In the genomic region with DNA sequence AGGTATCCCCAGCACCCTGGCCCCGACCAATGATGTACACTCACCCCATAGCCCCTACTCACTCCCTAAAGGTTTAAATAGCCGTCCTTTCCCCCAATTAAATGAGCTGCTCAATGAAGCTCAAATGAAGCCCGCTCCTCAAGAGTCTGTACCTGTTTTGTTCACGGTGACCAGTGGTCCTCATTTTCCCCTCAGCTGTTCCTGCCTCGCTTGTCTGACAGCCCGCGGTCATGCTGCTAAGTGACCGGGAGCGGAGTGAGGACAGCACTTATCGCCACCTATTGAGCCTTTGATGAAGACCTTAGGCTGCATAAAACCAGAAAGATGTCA, we compare ENCODE assay signal across 32 mouse cellular contexts.
"Had no signal": no experiment of that assay in that cellular context is flagged by ENCODE, and none has a peak within 500 bp of the region (broad histone marks: within the 10 kb centered on the region; RNA-seq: fewer than 3 reads in every experiment).

No protein-coding gene starts in this region.

- H3K9ac ChIP-seq: heart, embryonic 12.5 days; heart, embryonic 13.5 days; heart, embryonic 15.5 days; hindbrain, embryonic 12.5 days; hindbrain, embryonic 13.5 days; hindbrain, embryonic 14.5 days; hindbrain, embryonic 15.5 days; intestine, embryonic 15.5 days; kidney, embryonic 15.5 days had no signal

- H3K9me3 ChIP-seq: heart, embryonic 10.5 days; hindbrain, embryonic 10.5 days; hindbrain, embryonic 12.5 days; hindbrain, embryonic 13.5 days; hindbrain, embryonic 15.5 days; intestine, embryonic 15.5 days had no signal

- H3K36me3 ChIP-seq: heart, embryonic 10.5 days; heart, embryonic 12.5 days; heart, embryonic 13.5 days; heart, embryonic 15.5 days; hindbrain, embryonic 10.5 days; hindbrain, embryonic 12.5 days; hindbrain, embryonic 13.5 days; hindbrain, embryonic 15.5 days; intestine, embryonic 15.5 days; kidney, embryonic 15.5 days had no signal

- H3K4me3 ChIP-seq: heart, embryonic 10.5 days; heart, embryonic 12.5 days; heart, embryonic 13.5 days; heart, embryonic 15.5 days; hindbrain, embryonic 10.5 days; hindbrain, embryonic 12.5 days; hindbrain, embryonic 13.5 days; hindbrain, embryonic 15.5 days; intestine, embryonic 15.5 days; kidney, embryonic 15.5 days; layer of hippocampus, adult 2 months; left cerebral cortex, adult 2 months had no signal

- DNase-seq: heart, postnatal 10 days; heart, postnatal 14 days; heart, postnatal 36 days; heart, postnatal 4 days; kidney, adult 11 months; kidney, adult 18-20 months; kidney, adult 2 months; kidney, adult 8-10 months; kidney, adult 9 months; kidney, postnatal 10 days; kidney, postnatal 14 days; kidney, postnatal 25 days; kidney, postnatal 36 days; kidney, postnatal 4 days; layer of hippocampus, adult 9-11 months; layer of hippocampus, postnatal 36 days had no signal

- H3K4me2 ChIP-seq: heart, embryonic 11.5 days; heart, embryonic 12.5 days; heart, embryonic 13.5 days; heart, embryonic 15.5 days; hindbrain, embryonic 12.5 days; hindbrain, embryonic 13.5 days; hindbrain, embryonic 14.5 days; hindbrain, embryonic 15.5 days; intestine, embryonic 15.5 days; kidney, embryonic 15.5 days had no signal

- H3K4me1 ChIP-seq: hindbrain, embryonic 12.5 days; hindbrain, embryonic 15.5 days; intestine, embryonic 15.5 days had no signal

- H3K27me3 ChIP-seq: heart, embryonic 12.5 days; heart, embryonic 13.5 days; heart, embryonic 15.5 days; hindbrain, embryonic 12.5 days; hindbrain, embryonic 13.5 days; hindbrain, embryonic 15.5 days; intestine, embryonic 15.5 days; kidney, embryonic 15.5 days had no signal

- H3K27ac ChIP-seq: heart, embryonic 10.5 days; heart, embryonic 13.5 days; heart, embryonic 15.5 days; hindbrain, embryonic 10.5 days; hindbrain, embryonic 12.5 days; hindbrain, embryonic 13.5 days; hindbrain, embryonic 14.5 days; hindbrain, embryonic 15.5 days; hindbrain, postnatal 0 days; intestine, embryonic 15.5 days; kidney, embryonic 15.5 days; kidney, postnatal 0 days; layer of hippocampus, adult 2 months; left cerebral cortex, adult 2 months had no signal
